Mouse (Mus musculus) spleen, adult 2 months (tissue): ENCODE measurements around the gene Dlg5. TPM values are rescaled to one million over a fixed set of nuclear protein-coding genes. Genes with fewer than 3 reads are reported as not detected.

Experiments used
- DNase-seq, 2 experiments: peaks; one replicate each; pipeline versions ENCODE4 v3.0.0 to v3.0.0-alpha.2; 2012 to 2021; ENCODE audit warnings: low spot score in 2 of 2, low read depth in 1 of 2
- H3K27ac ChIP-seq: fragments of 200-500 bp; 2 replicates; pipeline ENCODE4 v1.5.1; 2012; ENCODE audit warnings: low read length, inconsistent platforms; ENCODE audit not compliant: insufficient read depth
- H3K27me3 ChIP-seq: fragments of 200-500 bp; 2 replicates; pipeline ENCODE4 v1.6.1; 2012; ENCODE audit warnings: mild to moderate bottlenecking, moderate library complexity, low read length, inconsistent platforms; ENCODE audit not compliant: control insufficient read depth, insufficient read depth
- H3K36me3 ChIP-seq: fragments of 200-500 bp; 2 replicates; pipeline ENCODE4 v1.6.1; 2012; ENCODE audit warnings: mild to moderate bottlenecking, low read length, inconsistent platforms; ENCODE audit not compliant: control insufficient read depth, insufficient read depth
- H3K4me1 ChIP-seq: fragments of 200-500 bp; 2 replicates; pipeline ENCODE4 v1.6.1; 2011; ENCODE audit warnings: inconsistent platforms; ENCODE audit not compliant: control insufficient read depth, insufficient read depth, insufficient read length
- H3K4me3 ChIP-seq: fragments of 200-500 bp; 2 replicates; pipeline ENCODE4 v1.5.1; 2011; ENCODE audit warnings: mild to moderate bottlenecking, inconsistent platforms; ENCODE audit not compliant: insufficient read depth, insufficient read length; ENCODE audit errors: extremely low read depth
- CTCF ChIP-seq: fragments of 200-500 bp; IDR thresholded peaks from 2 replicates; pipeline ENCODE4 v1.5.1; 2011; ENCODE audit warnings: mild to moderate bottlenecking, inconsistent platforms; ENCODE audit not compliant: insufficient read depth, insufficient read length, insufficient replicate concordance; ENCODE audit errors: extremely low read depth
- POLR2A ChIP-seq: fragments of 200-500 bp; IDR thresholded peaks from 2 replicates; pipeline ENCODE4 v1.6.1; 2011; ENCODE audit warnings: low read depth, low read length, inconsistent platforms
- WGBS: fragments of 180-500 bp; shearing (Covaris S2); methylation state at CpG from one replicate; pipeline ENCODE4 v1.1.7; 2018; 5-methylcytosine and 5-hydroxymethylcytosine counted together
- polyA plus RNA-seq: library from polyadenylated mRNA; depleted of rRNA; stranded (reverse); fragments of >200 nt; gene quantifications from 2 replicates; pipeline ENCODE4 v1.2.3, GENCODE M21; 2012

Gene Dlg5
- polyA plus RNA-seq, 1 experiment = 6.5 TPM

DNA sequence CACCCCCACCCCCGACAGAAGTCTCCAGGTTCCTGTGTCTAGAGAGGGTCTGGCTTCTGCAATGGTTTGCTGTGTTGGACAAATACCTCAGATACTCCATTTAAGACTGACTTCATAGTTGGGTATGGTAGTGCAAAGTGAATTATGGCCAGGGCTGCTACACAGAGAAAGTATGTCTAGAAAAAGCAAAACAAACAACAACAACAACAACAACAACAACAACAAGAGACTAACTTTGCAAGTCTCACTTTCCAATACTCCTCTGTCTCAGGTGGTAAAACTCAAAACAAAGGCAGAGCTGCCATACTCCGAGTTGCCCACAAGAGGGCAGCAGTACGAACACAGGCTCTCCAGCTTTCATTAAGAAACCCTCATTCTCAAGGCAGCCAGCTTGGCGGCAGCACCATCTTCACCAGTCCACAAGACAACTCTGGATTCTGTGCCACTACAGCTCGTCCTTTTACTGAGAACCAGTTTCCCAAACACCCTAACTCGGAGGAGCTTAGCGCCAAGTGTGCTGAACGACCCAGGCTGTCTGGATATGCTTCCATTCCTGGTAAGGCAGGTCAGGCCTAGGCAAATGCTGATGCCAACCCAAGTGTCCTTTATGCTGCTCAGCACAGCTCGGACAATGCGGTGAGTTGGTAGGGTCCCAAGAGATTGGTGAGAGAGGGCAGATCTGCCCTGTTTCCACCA is 63.8 kb downstream of the Dlg5 start:
- no peak for DNase-seq
- Histone ChIP-seq H3K27me3 (no peaks in the 10 kb centered on the region), H3K36me3 (no peaks in the 10 kb centered on the region), H3K4me1 (no peaks in the 10 kb centered on the region), H3K27ac (no peak overlapping the region), H3K4me3 (no peak overlapping the region)
- 40% methylated on average over 10 of the region's 10 CpGs for WGBS
- no peak for TF ChIP-seq POLR2A
- peak; percentile 63; the same call in 1 of the 2 replicates for TF ChIP-seq CTCF

DNA sequence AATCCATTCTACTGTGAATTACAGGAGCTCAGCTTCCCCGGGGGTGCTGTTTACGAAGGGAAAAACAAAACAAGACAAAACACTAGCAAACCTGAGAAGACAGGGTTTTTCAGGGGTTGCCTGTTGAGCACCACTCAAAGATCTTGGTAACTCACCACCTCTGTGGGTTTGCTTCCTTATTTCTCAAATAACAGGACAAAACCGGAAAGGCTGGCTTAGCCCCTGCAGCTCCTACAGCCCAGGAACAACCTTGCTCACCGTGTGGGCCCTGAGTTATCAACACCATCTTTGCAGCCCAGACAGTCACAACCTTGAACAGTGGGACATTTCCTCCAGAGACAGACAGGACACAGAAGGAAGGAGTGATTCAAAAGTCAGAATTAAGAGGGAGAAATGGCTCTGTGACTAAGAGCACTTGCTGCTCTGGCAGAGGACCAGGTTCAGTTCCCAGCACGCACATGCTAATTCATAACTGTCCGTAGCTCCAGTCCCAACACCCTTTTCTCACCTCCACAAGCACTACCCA is 66.2 kb downstream of the Dlg5 start:
- no peak overlapping the region for H3K4me3 ChIP-seq
- no peak for TF ChIP-seq CTCF
- TF ChIP-seq POLR2A = no peak
- DNase-seq = no peak
- 67% methylated on average over 6 of the region's 6 CpGs for WGBS
- H3K36me3 ChIP-seq = no peaks in the 10 kb centered on the region
- H3K27me3 ChIP-seq = no peaks in the 10 kb centered on the region
- H3K4me1 ChIP-seq = no peaks in the 10 kb centered on the region
- no peak overlapping the region for H3K27ac ChIP-seq

DNA sequence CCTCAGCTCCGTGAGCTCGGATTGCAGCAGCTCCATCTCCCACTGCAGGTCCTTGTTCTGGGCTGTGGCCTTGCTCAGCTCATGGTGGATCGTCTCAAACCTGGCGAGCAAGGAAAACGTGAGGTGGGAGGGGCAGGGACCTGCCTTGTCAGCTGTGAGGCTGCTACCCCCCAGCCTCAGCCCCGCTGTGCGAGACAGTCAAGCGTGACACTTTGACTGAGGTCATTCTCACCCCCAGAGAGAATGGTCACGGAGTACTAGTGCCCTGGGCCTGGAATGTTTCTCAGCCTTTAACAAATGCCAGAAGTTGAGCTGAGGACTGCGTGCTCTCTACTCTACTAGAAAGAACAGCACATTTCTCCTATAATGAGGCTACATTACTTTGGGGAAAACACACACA is 69.1 kb downstream of the Dlg5 start:
- no peak overlapping the region for H3K27ac ChIP-seq
- TF ChIP-seq POLR2A = no peak
- TF ChIP-seq CTCF = no peak
- H3K36me3 ChIP-seq = no peaks in the 10 kb centered on the region
- WGBS = 88% methylated on average over 10 of the region's 10 CpGs
- no peaks in the 10 kb centered on the region for H3K4me1 ChIP-seq
- DNase-seq = no peak
- H3K27me3 ChIP-seq = no peaks in the 10 kb centered on the region
- no peak overlapping the region for H3K4me3 ChIP-seq

DNA sequence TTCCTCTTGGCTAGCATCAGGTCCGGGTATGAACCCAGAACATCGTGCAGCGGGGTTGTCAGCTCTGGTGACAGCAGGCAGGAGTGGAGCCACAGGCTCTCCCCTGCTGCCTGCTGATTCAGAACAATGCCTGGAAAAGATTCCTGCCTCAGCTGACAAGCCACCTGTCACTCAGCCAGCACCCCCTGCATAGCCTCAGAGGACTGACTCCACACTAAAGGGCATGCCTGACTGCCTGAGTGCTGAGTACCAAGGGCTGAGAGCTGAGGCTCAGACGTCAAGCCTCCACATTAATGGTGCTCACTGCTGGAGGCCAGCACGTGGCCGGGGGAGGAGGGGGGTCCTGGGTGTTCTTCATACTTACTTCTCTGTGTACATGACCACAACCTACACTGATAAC is 72.4 kb downstream of the Dlg5 start:
- Histone ChIP-seq H3K4me3 (no peak overlapping the region), H3K4me1 (no peaks in the 10 kb centered on the region), H3K27ac (no peak overlapping the region), H3K36me3 (no peaks in the 10 kb centered on the region), H3K27me3 (no peaks in the 10 kb centered on the region)
- TF ChIP-seq CTCF (no peak), POLR2A (no peak)
- DNase-seq = no peak
- 87% methylated on average over 6 of the region's 6 CpGs for WGBS

DNA sequence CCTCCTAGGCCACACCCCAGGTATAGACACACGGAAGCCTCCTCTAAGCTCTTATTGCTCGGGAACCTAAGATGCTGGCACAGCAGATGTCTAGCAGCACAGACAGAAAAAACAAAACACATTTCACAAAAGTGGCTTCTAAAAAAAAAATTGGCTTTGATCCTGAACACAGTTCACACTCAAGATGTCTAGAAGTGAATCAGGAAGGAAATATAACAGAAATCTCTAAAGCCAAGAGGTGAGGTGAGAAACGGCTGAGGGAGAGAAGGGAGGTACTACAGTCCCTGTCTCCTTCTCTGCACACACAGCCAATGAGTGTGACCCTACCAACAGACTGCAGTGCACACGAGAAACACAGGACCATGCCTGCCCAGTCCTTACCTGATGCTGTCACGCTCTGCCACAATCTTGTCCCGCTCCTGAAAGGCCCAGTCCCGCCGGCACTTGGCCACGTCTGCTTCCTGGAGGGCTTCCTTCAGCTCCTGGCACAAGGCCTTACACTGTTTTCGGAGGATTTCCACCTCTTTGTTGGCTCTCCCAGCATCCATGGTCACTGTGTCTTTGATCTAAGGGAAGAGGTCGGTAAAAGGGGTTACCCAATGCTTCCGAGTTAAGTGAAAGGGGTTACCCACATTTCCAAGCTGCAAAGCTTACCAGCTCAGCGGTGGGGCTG is 73.9 kb downstream of the Dlg5 start:
- no peak for TF ChIP-seq CTCF
- no peak for TF ChIP-seq POLR2A
- H3K36me3 ChIP-seq = no peaks in the 10 kb centered on the region
- no peak for DNase-seq
- no peak overlapping the region for H3K4me3 ChIP-seq
- no peaks in the 10 kb centered on the region for H3K27me3 ChIP-seq
- H3K27ac ChIP-seq = no peak overlapping the region
- no peaks in the 10 kb centered on the region for H3K4me1 ChIP-seq
- WGBS = 81% methylated on average over 13 of the region's 13 CpGs

DNA sequence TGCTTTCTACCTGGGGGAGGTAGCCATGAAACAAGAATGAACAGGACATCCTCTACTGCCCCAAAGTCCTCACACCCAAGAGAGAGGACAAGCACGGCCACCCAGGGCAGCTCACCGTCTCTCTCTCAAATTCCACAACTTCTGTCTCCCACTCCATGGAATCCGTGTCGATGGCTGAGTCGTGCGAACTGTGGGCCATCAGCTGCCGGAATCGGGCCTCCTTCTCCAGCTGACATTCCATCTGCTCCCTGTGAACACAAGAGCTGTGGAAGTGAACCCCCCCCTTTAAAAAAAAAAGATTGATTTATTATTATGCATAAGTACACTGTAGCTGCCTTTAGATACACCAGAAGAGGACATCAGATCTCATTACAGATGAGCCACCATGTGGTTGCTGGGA is 79.7 kb downstream of the Dlg5 start:
- no peak overlapping the region for H3K4me3 ChIP-seq
- no peak overlapping the region for H3K27ac ChIP-seq
- no peak for TF ChIP-seq POLR2A
- no peak for TF ChIP-seq CTCF
- no peaks in the 10 kb centered on the region for H3K27me3 ChIP-seq
- no peaks in the 10 kb centered on the region for H3K36me3 ChIP-seq
- WGBS = 85% methylated on average over 8 of the region's 8 CpGs
- H3K4me1 ChIP-seq = no peaks in the 10 kb centered on the region
- no peak for DNase-seq

DNA sequence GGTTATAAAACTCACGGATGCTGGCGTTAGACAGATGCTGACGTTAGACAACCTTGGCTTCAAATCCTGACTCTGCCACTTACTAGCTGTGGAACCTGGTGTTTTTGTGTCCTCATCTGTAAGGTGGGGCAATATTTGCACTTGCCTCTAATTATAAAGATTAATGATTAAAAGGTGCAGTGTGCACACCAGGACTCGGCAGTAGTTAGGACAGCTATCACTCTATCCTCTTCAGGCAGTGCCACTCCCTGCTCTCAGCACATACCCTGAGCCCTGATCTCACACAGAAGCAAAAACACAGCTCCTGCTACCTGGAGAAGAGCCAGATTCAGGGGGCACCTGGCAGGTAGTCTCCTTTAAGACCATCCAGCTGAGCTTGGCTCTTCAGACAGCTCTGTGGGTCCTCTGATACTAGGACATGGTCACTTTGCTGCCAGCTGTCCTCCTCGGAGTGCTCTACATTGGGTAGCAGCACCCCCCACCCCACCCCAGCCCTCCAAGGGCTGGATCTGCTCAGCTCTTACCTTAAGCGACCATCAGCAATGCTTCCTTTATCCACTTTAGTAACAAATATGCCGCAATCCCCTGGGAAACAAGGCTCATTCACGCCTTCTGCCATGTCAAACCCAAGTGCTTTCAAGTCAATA is 80.9 kb downstream of the Dlg5 start:
- 87% methylated on average over 8 of the region's 8 CpGs for WGBS
- H3K27ac ChIP-seq = no peak overlapping the region
- H3K27me3 ChIP-seq = no peaks in the 10 kb centered on the region

More for the DNA sequence above, 80.9 kb downstream of the Dlg5 start:
- Histone ChIP-seq H3K4me3 (no peak overlapping the region), H3K4me1 (no peaks in the 10 kb centered on the region), H3K36me3 (no peaks in the 10 kb centered on the region)
- no peak for DNase-seq
- TF ChIP-seq CTCF (no peak), POLR2A (no peak)
